Mouse (Mus musculus) central nervous system, embryonic 11.5 days (tissue): ENCODE measurements around the gene Otoa. TPM values are rescaled to one million over a fixed set of nuclear protein-coding genes. Genes with fewer than 3 reads are reported as not detected.

Experiments
- polyA plus RNA-seq: library from polyadenylated mRNA; depleted of rRNA; stranded (reverse); fragments of >200 nt; gene quantifications from 2 replicates; pipeline ENCODE4 v1.2.3, GENCODE M21; 2012; rRNA removed

Gene Otoa
- polyA plus RNA-seq = 0.35 and 0.71 TPM in 2 replicates

GRCm38 (mm10) chr7:121081350-121081749 lies at the start of gene Otoa:
Gene Otoa (plus strand): TSS chr7:121081650.

GRCm38 (mm10) chr7:121033856-121034652 lies 47.4 kb upstream of the Otoa start, which contains the start of gene Mettl9:
Gene Mettl9 (plus strand): TSS chr7:121034445.

GRCm38 (mm10) chr7:121074281-121074680 lies 7.2 kb upstream of the Otoa start, which contains the start of gene Igsf6:
Gene Igsf6 (minus strand): TSS chr7:121074572.

Other genes starting within 250 kb of the Otoa start
- gene Eef2k, start 238.8 kb upstream of the Otoa start, polyA plus RNA-seq = 23.1 and 27.7 TPM in 2 replicates
- gene Polr3e, start 163.9 kb upstream of the Otoa start, polyA plus RNA-seq = 30.6 and 31.4 TPM in 2 replicates
- 39.0 and 46.3 TPM in 2 replicates for gene Cdr2, start 99.3 kb upstream of the Otoa start, polyA plus RNA-seq
- gene Mfsd13b, start 99.1 kb upstream of the Otoa start, polyA plus RNA-seq = 0.37 and 0.58 TPM in 2 replicates
- gene Mettl9, start 47.2 kb upstream of the Otoa start, polyA plus RNA-seq = 114 and 145 TPM in 2 replicates
- gene Igsf6, start 7.1 kb upstream of the Otoa start, polyA plus RNA-seq = 0.68 and 0.76 TPM in 2 replicates